Mouse (Mus musculus): ENCODE measurements around the gene Nkg7.

Nkg7 gene

GRCm38 (mm10) chr7:43447801-43448200, 10.9 kb downstream of the Nkg7 start:
- DNase-seq (ENCODE audit: low spot score in 2 of 2): no peak

GRCm38 (mm10) chr7:43448246-43448645, 11.4 kb downstream of the Nkg7 start:
- no peak for DNase-seq (ENCODE audit: low spot score in 2 of 2)

- no peak for DNase-seq (ENCODE audit: low spot score in 2 of 2)
These were observed 12.9 kb downstream of the Nkg7 start for GRCm38 (mm10) chr7:43449811-43450210.

- DNase-seq (ENCODE audit: low spot score in 2 of 2): no peak
These were observed 14.9 kb downstream of the Nkg7 start for GRCm38 (mm10) chr7:43451726-43452125.

GRCm38 (mm10) chr7:43452609-43453008, 15.7 kb downstream of the Nkg7 start:
- peak; percentile 60 to 78 for DNase-seq (ENCODE audit: low spot score in 2 of 2)

GRCm38 (mm10) chr7:43453599-43454355, 16.9 kb downstream of the Nkg7 start:
- no peak for DNase-seq (ENCODE audit: low spot score in 2 of 2)

GRCm38 (mm10) chr7:43454371-43454770, 17.5 kb downstream of the Nkg7 start:
- DNase-seq (ENCODE audit: low spot score in 2 of 2): no peak

- no peak for DNase-seq (ENCODE audit: low spot score in 2 of 2)
These were observed 26.0 kb downstream of the Nkg7 start, which contains the start of gene Vsig10l for GRCm38 (mm10) chr7:43462851-43463250. TSS of gene Vsig10l (plus strand) at chr7:43463151.

- DNase-seq (ENCODE audit: low spot score in 2 of 2): no peak
These were observed 27.1 kb downstream of the Nkg7 start for GRCm38 (mm10) chr7:43463976-43464375.

- DNase-seq (ENCODE audit: low spot score in 2 of 2): no peak
These were observed 28.0 kb downstream of the Nkg7 start for GRCm38 (mm10) chr7:43464864-43465343.

GRCm38 (mm10) chr7:43465344-43466098, 28.6 kb downstream of the Nkg7 start:
- peak; percentile 89 to 92 for DNase-seq (ENCODE audit: low spot score in 2 of 2)

GRCm38 (mm10) chr7:43466099-43466694, 29.3 kb downstream of the Nkg7 start:
- DNase-seq (ENCODE audit: low spot score in 2 of 2): peak; percentile 79 to 91

- DNase-seq (ENCODE audit: low spot score in 2 of 2): peak; percentile 32 to 76
These were observed 33.5 kb downstream of the Nkg7 start for GRCm38 (mm10) chr7:43470373-43470772.

GRCm38 (mm10) chr7:43475706-43476105, 38.8 kb downstream of the Nkg7 start:
- DNase-seq (ENCODE audit: low spot score in 2 of 2): no peak

GRCm38 (mm10) chr7:43476376-43476775, 39.5 kb downstream of the Nkg7 start:
- no peak for DNase-seq (ENCODE audit: low spot score in 2 of 2)

- no peak for DNase-seq (ENCODE audit: low spot score in 2 of 2)
These were observed 44.3 kb downstream of the Nkg7 start for GRCm38 (mm10) chr7:43481191-43481590.

GRCm38 (mm10) chr7:43482090-43482716, 45.3 kb downstream of the Nkg7 start:
- no peak for DNase-seq (ENCODE audit: low spot score in 2 of 2)

- no peak for DNase-seq (ENCODE audit: low spot score in 2 of 2)
These were observed 46.4 kb downstream of the Nkg7 start for GRCm38 (mm10) chr7:43483236-43483635.

Data from spleen, postnatal 4 days (tissue).